10 mouse cellular contexts compared by ENCODE assay signal in the genomic region with DNA sequence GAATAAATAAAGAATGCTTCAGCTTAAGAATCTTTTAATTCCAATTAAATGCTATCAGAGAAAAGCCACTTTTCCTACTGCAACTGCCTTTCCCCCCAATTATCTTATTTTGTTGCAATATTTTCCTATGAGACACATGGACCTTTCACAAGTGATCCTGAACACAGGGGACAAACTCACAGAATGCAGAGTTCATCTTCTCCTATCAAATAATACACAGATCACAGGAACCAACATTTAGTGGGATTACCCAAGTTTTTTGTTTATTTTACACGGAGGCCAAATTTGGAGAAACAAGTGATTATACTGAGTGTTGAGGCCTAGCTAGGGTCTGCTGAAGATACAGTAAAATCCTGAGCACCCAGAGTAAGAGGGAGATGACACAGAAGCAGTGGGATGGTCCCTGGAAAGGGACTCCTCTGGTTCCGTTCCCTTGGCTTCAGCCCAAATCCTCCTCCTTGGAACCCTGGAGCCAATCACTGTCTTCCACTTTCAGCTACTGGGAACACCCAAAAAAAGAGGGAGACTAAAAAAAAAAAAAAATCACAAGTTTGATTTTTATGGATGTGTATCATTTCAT. TPM values are rescaled to one million over a fixed set of nuclear protein-coding genes. Genes with fewer than 3 reads are reported as not detected.
DNase-seq lines count a peak whose midpoint lies in the region; ATAC-seq lines count a peak whose summit lies in the region.
"Had no signal": no experiment of that assay in that cellular context is flagged by ENCODE, and none has a peak within 500 bp of the region (broad histone marks: within the 10 kb centered on the region; RNA-seq: fewer than 3 reads in every experiment).

No protein-coding gene starts in this region.

- peak overlapping the region; percentile 100 for H3K27ac ChIP-seq in forebrain, embryonic 13.5 days
- H3K27ac ChIP-seq in lung, embryonic 16.5 days (ENCODE audit: low read length) = peak overlapping the region; percentile 27; the same call in 1 of the 2 replicates

- no peak for ATAC-seq in forebrain, embryonic 13.5 days
- no peak for ATAC-seq in lung, embryonic 16.5 days (ENCODE audit: low read depth)
- no peak for ATAC-seq in frontal cortex, adult (ENCODE audit: low TSS enrichment)

- no peaks in the 10 kb centered on the region for H3K36me3 ChIP-seq in forebrain, embryonic 13.5 days (ENCODE audit: poor library complexity, severe bottlenecking)
- no peaks in the 10 kb centered on the region for H3K36me3 ChIP-seq in lung, embryonic 16.5 days (ENCODE audit: control insufficient read depth, insufficient read depth, low read length)

- H3K9ac ChIP-seq in forebrain, embryonic 13.5 days = peak overlapping the region; percentile 94; the same call in 1 of the 2 replicates
- H3K9ac ChIP-seq in lung, embryonic 16.5 days (ENCODE audit: low read length) = no peak overlapping the region

- peaks cover 71% of the 10 kb centered on the region for H3K4me1 ChIP-seq in forebrain, embryonic 13.5 days
- H3K4me1 ChIP-seq in lung, embryonic 16.5 days (replicated peaks; ENCODE audit: control insufficient read depth, insufficient read depth, low read length) = peaks cover 22% of the 10 kb centered on the region

- no peaks in the 10 kb centered on the region for H3K9me3 ChIP-seq in forebrain, embryonic 13.5 days (replicated peaks)
- H3K9me3 ChIP-seq in lung, embryonic 16.5 days (ENCODE audit: control insufficient read depth, low read length) = no peaks in the 10 kb centered on the region

- WGBS in forebrain, embryonic 13.5 days = 6% methylated on average over 2 of the region's 2 CpGs
- 11% methylated on average over 2 of the region's 2 CpGs for WGBS in lung, embryonic 16.5 days

- H3K4me3 ChIP-seq in forebrain, embryonic 13.5 days = no peak overlapping the region
- H3K4me3 ChIP-seq in lung, embryonic 16.5 days (ENCODE audit: low read length) = no peak overlapping the region

- peak overlapping the region; percentile 85 for H3K4me2 ChIP-seq in forebrain, embryonic 13.5 days
- no peak overlapping the region for H3K4me2 ChIP-seq in lung, embryonic 16.5 days (ENCODE audit: low read depth, low read length)

- H3K27me3 ChIP-seq in forebrain, embryonic 13.5 days = no peaks in the 10 kb centered on the region
- no peaks in the 10 kb centered on the region for H3K27me3 ChIP-seq in lung, embryonic 16.5 days (ENCODE audit: control insufficient read depth, insufficient read depth, low read depth, low read length)

- peak; percentile 53 for DNase-seq in urinary bladder, postnatal 14 days (ENCODE audit: low spot score)
- no peak for DNase-seq in urinary bladder, adult 2 months (ENCODE audit: low spot score)
- peak; percentile 82 for DNase-seq in heart, postnatal 4 days
- DNase-seq in left cerebral cortex, adult 11 months (ENCODE audit: low spot score) = no peak

RNA-seq across cellular contexts. Expression of gene Mllt10, which starts 1.0 kb away (rescaled TPM):
- polyA plus RNA-seq in urinary bladder, adult 2 months (2012; rRNA removed) = 31.4 and 31.7 TPM in 2 replicates
- 73.5 and 75.3 TPM in 2 replicates for polyA plus RNA-seq in forebrain, embryonic 13.5 days (2015; fragmentation: Nextera tagmentation; extraction: Ambion mirVana)
- 10 to 100 TPM; 41.5 to 44.3 TPM for total RNA-seq in heart, postnatal 4 days (2021)
- 56.1 and 57.9 TPM in 2 replicates for polyA plus RNA-seq in lung, embryonic 16.5 days (2015; fragmentation: Nextera tagmentation; extraction: Ambion mirVana)

RNA-seq across cellular contexts. Expression of gene Skida1, which starts 5.2 kb away (rescaled TPM):
- 3.4 and 4.9 TPM in 2 replicates for polyA plus RNA-seq in urinary bladder, adult 2 months (2012; rRNA removed)
- 17.2 and 17.9 TPM in 2 replicates for polyA plus RNA-seq in forebrain, embryonic 13.5 days (2015; fragmentation: Nextera tagmentation; extraction: Ambion mirVana)
- 1 to 10 TPM; 6.3 to 7.2 TPM for total RNA-seq in heart, postnatal 4 days (2021)
- polyA plus RNA-seq in lung, embryonic 16.5 days (2015; fragmentation: Nextera tagmentation; extraction: Ambion mirVana) = 5.1 and 5.5 TPM in 2 replicates

RNA-seq across cellular contexts. Expression of gene A930004D18Rik, which starts 16.5 kb away (rescaled TPM):
- 3.6 and 3.9 TPM in 2 replicates for polyA plus RNA-seq in urinary bladder, adult 2 months (2012; rRNA removed)
- polyA plus RNA-seq in forebrain, embryonic 13.5 days (2015; fragmentation: Nextera tagmentation; extraction: Ambion mirVana) = 16.2 and 20.3 TPM in 2 replicates
- total RNA-seq in heart, postnatal 4 days (2021) = 1 to 10 TPM; 4.7 to 5.0 TPM
- 12.1 and 13.1 TPM in 2 replicates for polyA plus RNA-seq in lung, embryonic 16.5 days (2015; fragmentation: Nextera tagmentation; extraction: Ambion mirVana)

RNA-seq across cellular contexts. Expression of gene H2al2a, which starts 57.3 kb away (rescaled TPM):
- not detected in 2 replicates for polyA plus RNA-seq in urinary bladder, adult 2 months (2012; rRNA removed)
- polyA plus RNA-seq in forebrain, embryonic 13.5 days (2015; fragmentation: Nextera tagmentation; extraction: Ambion mirVana) = not detected in 2 replicates
- not detected for total RNA-seq in heart, postnatal 4 days (2021)
- polyA plus RNA-seq in lung, embryonic 16.5 days (2015; fragmentation: Nextera tagmentation; extraction: Ambion mirVana) = not detected in 2 replicates
- total RNA-seq: adrenal gland, adult 18-20 months; layer of hippocampus, adult 18-20 months had no signal
- polyA plus RNA-seq: small intestine, adult 2 months had no signal

Comparison
In these comparisons a context has a peak if more than half of its experiments do, and no peak if none do; other contexts are left out.
1. DNase-seq: peak in urinary bladder, postnatal 14 days (single experiment) and heart, postnatal 4 days (single experiment); none in urinary bladder, adult 2 months (single experiment) and left cerebral cortex, adult 11 months (single experiment).